Mouse (Mus musculus) heart, adult 2 months (tissue): Measurements from ENCODE around the gene Slc25a25. TPM values are rescaled to one million over a fixed set of nuclear protein-coding genes. Genes with fewer than 3 reads are reported as not detected.
A peak's percentile ranks its signal among the peaks of the same experiment; 100 is the strongest.

Experiments
- DNase-seq, 2 experiments: peaks; one replicate each; pipeline ENCODE4 v3.0.0; 2021
- H3K27ac ChIP-seq: fragments of 200-600 bp; 2 replicates; pipeline ENCODE4 v1.8.1; 2022
- H3K27me3 ChIP-seq: fragments of 200-500 bp; 2 replicates; pipeline ENCODE4 v1.6.1; 2012; ENCODE audit warnings: mild to moderate bottlenecking, low read length, inconsistent platforms, mixed read lengths; ENCODE audit not compliant: control insufficient read depth, insufficient read depth
- H3K36me3 ChIP-seq: fragments of 200-500 bp; 2 replicates; pipeline ENCODE4 v1.6.1; 2012; ENCODE audit warnings: low read length, inconsistent platforms; ENCODE audit not compliant: control insufficient read depth, insufficient read depth
- H3K4me1 ChIP-seq: fragments of 200-500 bp; 2 replicates; pipeline ENCODE4 v1.6.1; 2011; ENCODE audit warnings: low read length; ENCODE audit not compliant: control insufficient read depth, insufficient read depth
- H3K4me3 ChIP-seq: fragments of 200-600 bp; 2 replicates; pipeline ENCODE4 v1.8.1; 2022
- H3K79me2 ChIP-seq: fragments of 200-500 bp; replicated peaks from 2 replicates; pipeline ENCODE4 v1.6.1; 2012; ENCODE audit warnings: mild to moderate bottlenecking, inconsistent platforms, low read length, moderate library complexity, mixed read lengths; ENCODE audit not compliant: control insufficient read depth, insufficient read depth
- H3K9ac ChIP-seq: fragments of 200-500 bp; 2 replicates; pipeline ENCODE4 v1.6.1; 2012; ENCODE audit warnings: low read depth, mild to moderate bottlenecking, control low read depth, inconsistent platforms, low read length, mixed read lengths
- CTCF ChIP-seq: fragments of 200-600 bp; IDR thresholded peaks from 2 replicates; pipeline ENCODE4 v1.8.1; 2022; ENCODE audit warnings: antibody characterized with exemption, mild to moderate bottlenecking, moderate library complexity
- EP300 ChIP-seq: fragments of 200-500 bp; IDR thresholded peaks from 2 replicates; pipeline ENCODE4 v1.6.1; 2011; ENCODE audit warnings: low read depth, low read length, control low read depth; ENCODE audit not compliant: insufficient read depth
- POLR2A ChIP-seq: fragments of 200-500 bp; IDR thresholded peaks from 2 replicates; pipeline ENCODE4 v1.6.1; 2011; ENCODE audit warnings: mild to moderate bottlenecking, low read depth, low read length, control low read depth; ENCODE audit not compliant: insufficient read depth
- WGBS: fragments of 180-500 bp; shearing (Covaris S2); methylation state at CpG from one replicate; pipeline ENCODE4 v1.1.7; 2018; 5-methylcytosine and 5-hydroxymethylcytosine counted together
- intact Hi-C: fragments of 180-260 bp; cut with DNase I; formaldehyde crosslinking; loops from one replicate; pipeline ENCODE4 v1.15.1; 2025
- polyA plus RNA-seq: library from polyadenylated mRNA; depleted of rRNA; stranded (reverse); fragments of >200 nt; gene quantifications from 2 replicates; pipeline ENCODE4 v1.2.3, GENCODE M21; 2012
- total RNA-seq, 2 experiments: library from RNA; stranded (reverse); gene quantifications; 2 replicates each; pipeline ENCODE4 v1.2.3; 2021

Gene Slc25a25
- total and polyA plus RNA-seq, 3 experiments = 5.7 to 10.1 (median 8.5) TPM

DNA sequence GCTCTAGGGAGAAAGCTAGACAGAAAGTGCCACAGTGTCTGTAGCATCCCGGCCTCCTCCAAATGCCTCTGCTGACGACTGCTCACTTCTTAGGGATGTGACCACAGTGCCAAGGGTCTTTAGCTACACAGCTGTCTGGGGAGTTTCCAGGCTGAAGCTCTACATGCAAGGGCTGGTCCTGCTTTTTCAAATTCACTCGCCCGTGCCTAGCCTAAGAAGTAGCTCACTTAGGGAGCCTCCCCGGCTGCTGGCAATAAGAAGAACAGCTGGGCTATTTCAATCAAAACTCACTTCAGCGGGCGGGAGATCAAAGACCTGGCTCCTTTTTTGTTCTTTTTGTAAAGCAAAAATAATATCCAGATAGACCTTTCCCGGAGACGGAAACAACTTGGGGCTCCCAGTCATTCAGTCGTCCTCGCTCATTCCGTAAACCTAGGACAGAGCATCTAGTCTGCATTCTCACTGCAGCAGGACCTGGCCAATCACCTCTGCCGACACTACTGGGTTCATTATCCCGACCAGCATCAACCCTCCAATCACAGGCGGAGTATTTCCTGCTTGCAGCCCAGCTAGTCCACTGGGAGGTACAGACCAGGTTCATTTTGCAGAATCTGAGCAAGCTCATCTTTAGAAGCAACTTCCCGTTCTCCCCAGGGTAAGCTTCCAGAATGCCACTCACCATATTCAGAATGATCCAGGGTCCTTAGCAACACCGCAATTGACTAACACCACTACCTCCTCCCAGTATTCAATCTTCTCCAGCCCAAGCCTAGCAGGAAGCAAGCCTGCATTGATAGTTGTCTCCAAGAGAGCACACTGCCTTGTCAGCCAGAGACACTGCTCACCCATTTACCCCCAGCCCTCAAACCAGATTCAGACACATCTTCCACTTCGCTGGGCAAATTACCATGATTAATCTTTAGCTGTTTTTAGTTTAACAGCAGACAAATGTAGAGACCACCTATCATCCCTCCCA is 20.3 kb downstream of the Slc25a25 start:
- Histone ChIP-seq H3K4me1 (peaks cover 20% of the 10 kb centered on the region), H3K9ac (peak overlapping the region; percentile 9), H3K27ac (peak overlapping the region; percentile 26), H3K4me3 (peak overlapping the region; percentile 41), H3K79me2 (peaks cover 4% of the 10 kb centered on the region; the same call in 1 of the 2 replicates), H3K36me3 (no peaks in the 10 kb centered on the region; the same call in 1 of the 2 replicates), H3K27me3 (no peaks in the 10 kb centered on the region)
- 11% methylated on average over 18 of the region's 18 CpGs for WGBS
- DNase-seq = peak; percentile 71 to 79
- intact Hi-C loops = no loop called here
- TF ChIP-seq EP300 (no peak), POLR2A (peak; percentile 49; the same call in 1 of the 2 replicates)

GRCm38 (mm10) chr2:32429215-32429891 is 21.9 kb downstream of the Slc25a25 start:
- no peaks in the 10 kb centered on the region for H3K27me3 ChIP-seq
- no peak for TF ChIP-seq POLR2A
- TF ChIP-seq EP300 = 0 out of 2 replicates have a peak, but pooled peaks have one; percentile 11
- 47% methylated on average over 4 of the region's 4 CpGs for WGBS
- no peak overlapping the region for H3K9ac ChIP-seq
- peaks cover 4% of the 10 kb centered on the region; the same call in 1 of the 2 replicates for H3K79me2 ChIP-seq
- H3K27ac ChIP-seq = peak overlapping the region; percentile 32
- no peak overlapping the region for H3K4me3 ChIP-seq
- H3K36me3 ChIP-seq = no peaks in the 10 kb centered on the region; the same call in 1 of the 2 replicates
- H3K4me1 ChIP-seq = peaks cover 21% of the 10 kb centered on the region
- DNase-seq = peak in 1 of 2 experiments; percentile 15
- intact Hi-C loops = no loop called here

- no peak overlapping the region for H3K9ac ChIP-seq
- H3K4me1 ChIP-seq = peaks cover 28% of the 10 kb centered on the region
- TF ChIP-seq POLR2A (no peak), EP300 (no peak), CTCF (no peak)
- no peak overlapping the region for H3K4me3 ChIP-seq
- WGBS = 41% methylated on average over 8 of the region's 8 CpGs
- H3K27ac ChIP-seq = peak overlapping the region; percentile 32; the same call in 1 of the 2 replicates
- intact Hi-C loops = no loop called here
- H3K36me3 ChIP-seq = no peaks in the 10 kb centered on the region; the same call in 1 of the 2 replicates
- H3K79me2 ChIP-seq = 0 out of 2 replicates have a peak, but pooled peaks cover 2% of the 10 kb centered on the region
- H3K27me3 ChIP-seq = no peaks in the 10 kb centered on the region
- peak in 1 of 2 experiments; percentile 13 for DNase-seq
Measured at GRCm38 (mm10) chr2:32428262-32428722, 23.0 kb downstream of the Slc25a25 start.

DNA sequence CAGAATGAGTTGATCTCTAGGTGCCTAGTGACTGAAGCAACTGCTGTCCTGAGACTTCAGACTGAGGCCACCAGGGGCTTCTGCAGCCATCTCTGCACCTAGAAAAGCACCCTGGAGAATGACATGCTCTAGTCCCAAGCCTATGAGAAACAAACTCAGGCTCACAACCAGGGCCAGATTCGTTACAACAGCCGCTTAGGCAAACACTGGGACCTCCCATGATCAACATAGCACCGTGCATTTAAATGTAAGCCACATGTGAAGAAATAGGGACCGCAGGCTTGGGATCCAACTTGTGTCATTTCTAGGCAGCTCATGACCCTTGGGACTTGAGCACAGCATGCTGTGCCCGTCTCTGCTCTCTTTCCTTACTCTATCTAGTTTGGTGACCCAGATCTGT is 23.5 kb downstream of the Slc25a25 start:
- H3K4me3 ChIP-seq = no peak overlapping the region
- no peaks in the 10 kb centered on the region for H3K27me3 ChIP-seq
- TF ChIP-seq CTCF (0 out of 2 replicates have a peak, but pooled peaks have one; percentile 2), POLR2A (no peak)
- 0 out of 2 replicates have a peak, but pooled peaks cover 2% of the 10 kb centered on the region for H3K79me2 ChIP-seq
- peaks cover 31% of the 10 kb centered on the region for H3K4me1 ChIP-seq
- H3K27ac ChIP-seq = no peak overlapping the region
- H3K36me3 ChIP-seq = peaks cover 3% of the 10 kb centered on the region; the same call in 1 of the 2 replicates
- DNase-seq = no peak
- intact Hi-C loops = no loop called here
- H3K9ac ChIP-seq = no peak overlapping the region
- WGBS = 66% methylated on average over 5 of the region's 5 CpGs

GRCm38 (mm10) chr2:32426141-32426540 is 25.1 kb downstream of the Slc25a25 start:
- Histone ChIP-seq H3K4me3 (no peak overlapping the region), H3K79me2 (0 out of 2 replicates have a peak, but pooled peaks cover 2% of the 10 kb centered on the region), H3K27me3 (no peaks in the 10 kb centered on the region), H3K27ac (no peak overlapping the region), H3K4me1 (peaks cover 37% of the 10 kb centered on the region), H3K9ac (no peak overlapping the region), H3K36me3 (peaks cover 3% of the 10 kb centered on the region; the same call in 1 of the 2 replicates)
- intact Hi-C loops = no loop called here
- WGBS = 95% methylated on average over 1 of the region's 1 CpGs
- TF ChIP-seq POLR2A (no peak), EP300 (no peak), CTCF (no peak)
- DNase-seq = no peak
